Mouse (Mus musculus) forebrain, postnatal 0 days (tissue): ENCODE measurements around the gene Ankrd44. TPM values are rescaled to one million over a fixed set of nuclear protein-coding genes. Genes with fewer than 3 reads are reported as not detected.

Experiments used
- ATAC-seq: fragments of 200-750 bp; cut with Nextera tagmentation; 2 replicates; pipeline ENCODE4 v1.8.0; 2017; ENCODE audit warnings: mild to moderate bottlenecking, moderate library complexity
- DNase-seq: peaks from one replicate; pipeline ENCODE4 v3.0.0-alpha.2; 2015
- H3K27ac ChIP-seq: fragments of 300-500 bp; sonication (generic); 2 replicates; pipeline ENCODE4 v1.5.1; 2014; ENCODE audit warnings: low read depth, mild to moderate bottlenecking, antibody characterized with exemption, low read length, moderate library complexity, mixed read lengths
- H3K27me3 ChIP-seq: fragments of 300-500 bp; sonication (generic); 2 replicates; pipeline ENCODE4 v1.6.1; 2014; ENCODE audit warnings: mild to moderate bottlenecking, low read length, mixed read lengths; ENCODE audit not compliant: insufficient read depth
- H3K36me3 ChIP-seq: fragments of 300-500 bp; sonication (generic); 2 replicates; pipeline ENCODE4 v1.6.1; 2014; ENCODE audit warnings: mild to moderate bottlenecking, moderate library complexity; ENCODE audit not compliant: insufficient read depth
- H3K4me1 ChIP-seq: fragments of 300-500 bp; sonication (generic); 2 replicates; pipeline ENCODE4 v1.6.1; 2014; ENCODE audit warnings: antibody characterized with exemption; ENCODE audit not compliant: insufficient read depth
- H3K4me2 ChIP-seq: fragments of 300-500 bp; sonication (generic); 2 replicates; pipeline ENCODE4 v1.6.1; 2014; ENCODE audit warnings: low read depth, mild to moderate bottlenecking, moderate library complexity
- H3K4me3 ChIP-seq: fragments of 300-500 bp; sonication (generic); 2 replicates; pipeline ENCODE4 v1.5.1; 2014; ENCODE audit warnings: low read depth, low read length, mixed read lengths
- H3K9ac ChIP-seq: fragments of 300-500 bp; sonication (generic); 2 replicates; pipeline ENCODE4 v1.6.1; 2014; ENCODE audit warnings: mild to moderate bottlenecking
- H3K9me3 ChIP-seq: fragments of 300-500 bp; sonication (generic); 2 replicates; pipeline ENCODE4 v1.6.1; 2016; ENCODE audit warnings: low read length
- CTCF ChIP-seq: sonication (generic); IDR thresholded peaks from 2 replicates; pipeline ENCODE4 v1.5.1; 2016; ENCODE audit warnings: antibody characterized with exemption, control low read depth, low read depth
- WGBS: fragments of 180-500 bp; shearing (Covaris S2); extraction: QIAGEN DNeasy Blood & Tissue Kit; methylation state at CpG from one replicate; pipeline ENCODE4 v1.1.7; 2014; 5-methylcytosine and 5-hydroxymethylcytosine counted together
- polyA plus RNA-seq: library from polyadenylated mRNA; unstranded; fragments of >200 nt; fragmentation: Nextera tagmentation; extraction: Ambion mirVana; gene quantifications from 2 replicates; pipeline ENCODE4 v1.2.1, GENCODE M21; 2015
- total RNA-seq: library from RNA; depleted of rRNA; stranded (reverse); fragments of >200 nt; gene quantifications from 2 replicates; pipeline ENCODE4 v1.2.3, GENCODE M21; 2014

The Ankrd44 gene
- total and polyA plus RNA-seq, 2 experiments from 2014 or later = 12.8 to 88.1 TPM

- Histone ChIP-seq H3K4me1 (no peaks in the 10 kb centered on the region), H3K9me3 (no peaks in the 10 kb centered on the region), H3K27ac (no peak overlapping the region), H3K36me3 (no peaks in the 10 kb centered on the region), H3K4me2 (no peak overlapping the region), H3K4me3 (no peak overlapping the region), H3K27me3 (no peaks in the 10 kb centered on the region), H3K9ac (no peak overlapping the region)
- WGBS = 81% methylated on average over 8 of the region's 8 CpGs
- ATAC-seq (no peak), DNase-seq (no peak)
- TF ChIP-seq CTCF = no peak
Measured at GRCm38 (mm10) chr1:54827827-54828226, 98.4 kb downstream of the Ankrd44 start.

DNA sequence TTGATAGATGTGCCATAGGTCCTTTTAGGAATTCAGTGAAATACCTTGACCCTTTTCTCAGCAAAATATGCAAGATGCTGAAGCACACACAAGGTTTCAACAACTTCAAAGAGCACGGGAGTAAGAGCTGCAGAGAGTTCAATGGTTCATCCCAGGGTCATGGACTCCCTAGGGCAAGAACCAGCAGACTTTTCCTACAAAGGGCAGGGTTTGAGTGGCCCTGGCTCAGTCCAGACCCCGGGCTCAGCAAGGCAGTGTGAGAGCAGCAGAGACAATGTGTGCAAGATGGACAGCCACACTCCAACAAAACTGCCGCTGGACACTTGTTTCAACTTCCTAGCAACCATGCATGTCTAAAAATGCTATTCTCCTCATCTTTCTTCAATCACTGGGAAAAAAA is 98.8 kb downstream of the Ankrd44 start:
- no peak overlapping the region for H3K9ac ChIP-seq
- H3K4me2 ChIP-seq = no peak overlapping the region
- DNase-seq (no peak), ATAC-seq (no peak)
- no peak overlapping the region for H3K27ac ChIP-seq
- TF ChIP-seq CTCF = no peak
- H3K4me1 ChIP-seq = no peaks in the 10 kb centered on the region
- no peaks in the 10 kb centered on the region for H3K9me3 ChIP-seq
- H3K36me3 ChIP-seq = no peaks in the 10 kb centered on the region
- H3K27me3 ChIP-seq = no peaks in the 10 kb centered on the region
- WGBS = 78% methylated on average over 3 of the region's 3 CpGs
- H3K4me3 ChIP-seq = no peak overlapping the region

DNA sequence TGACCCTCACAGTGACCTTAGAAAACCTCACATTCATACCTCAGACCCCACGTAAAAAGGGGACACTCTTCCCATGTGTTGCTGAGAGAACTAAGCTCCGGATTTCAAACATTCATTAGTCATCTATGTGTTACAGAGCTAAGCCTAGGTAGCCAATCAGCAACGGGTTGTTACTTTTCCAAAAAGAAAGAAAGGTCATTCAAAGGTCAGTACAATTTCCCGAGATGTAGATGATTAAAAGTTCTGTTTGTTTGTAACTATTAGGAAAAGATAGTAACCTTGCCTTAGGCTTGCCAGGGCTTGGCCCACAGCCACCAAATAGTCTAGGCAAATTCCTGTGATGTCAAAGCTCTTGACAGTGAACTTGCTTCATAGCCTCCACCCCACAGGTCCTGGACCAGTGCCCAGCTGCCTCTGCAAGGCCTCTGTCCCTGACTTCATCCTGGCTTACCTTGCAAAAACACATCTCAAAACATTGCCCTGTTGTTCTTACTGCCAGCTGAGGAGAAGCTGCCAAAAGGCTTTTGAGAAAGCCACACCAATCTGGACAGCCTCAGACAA is 99.7 kb downstream of the Ankrd44 start:
- WGBS = 52% methylated on average over 4 of the region's 4 CpGs
- Histone ChIP-seq H3K9me3 (no peaks in the 10 kb centered on the region), H3K4me2 (no peak overlapping the region), H3K4me3 (no peak overlapping the region), H3K36me3 (no peaks in the 10 kb centered on the region), H3K27me3 (no peaks in the 10 kb centered on the region), H3K27ac (no peak overlapping the region), H3K9ac (no peak overlapping the region), H3K4me1 (no peaks in the 10 kb centered on the region)
- ATAC-seq (no peak), DNase-seq (no peak)
- TF ChIP-seq CTCF = no peak

DNA sequence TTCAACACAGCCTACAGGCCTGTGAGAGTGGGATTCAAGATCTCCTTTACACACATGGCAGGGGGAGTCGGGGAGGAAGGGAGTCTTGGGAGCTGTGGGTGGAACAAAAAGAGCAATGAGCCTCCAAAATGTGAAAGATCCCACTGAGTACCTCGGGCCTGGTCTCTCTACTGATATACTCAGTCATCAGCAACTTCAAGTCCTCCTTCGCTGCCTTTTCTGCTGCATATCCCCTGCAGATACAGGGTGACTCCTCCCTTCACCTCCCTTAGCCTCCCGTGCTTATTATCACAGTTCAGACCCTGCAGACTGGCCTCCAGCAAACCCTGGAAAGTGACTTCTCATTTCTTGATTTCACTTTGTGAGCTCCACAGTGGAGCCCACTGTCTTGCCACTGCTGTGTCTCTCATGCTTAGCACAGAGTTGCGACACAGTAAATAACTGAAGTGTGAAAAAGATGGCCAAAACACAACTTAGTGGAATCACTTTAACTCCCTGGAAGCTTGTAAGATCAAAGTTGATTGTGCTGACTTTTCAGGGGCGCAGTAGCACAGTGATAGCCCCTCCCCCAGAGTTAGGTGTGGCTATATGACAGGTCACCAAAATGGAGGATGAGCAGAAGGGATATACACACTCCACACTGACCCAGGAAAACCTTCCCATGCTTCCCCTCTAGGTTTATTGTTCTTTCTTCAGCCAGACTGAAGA is 100.3 kb downstream of the Ankrd44 start:
- no peak for DNase-seq
- no peak overlapping the region for H3K27ac ChIP-seq
- H3K4me1 ChIP-seq = no peaks in the 10 kb centered on the region
- no peak for ATAC-seq
- no peaks in the 10 kb centered on the region for H3K36me3 ChIP-seq
- no peaks in the 10 kb centered on the region for H3K27me3 ChIP-seq
- H3K4me2 ChIP-seq = no peak overlapping the region
- H3K4me3 ChIP-seq = no peak overlapping the region
- no peak overlapping the region for H3K9ac ChIP-seq
- no peak for TF ChIP-seq CTCF
- WGBS = 83% methylated on average over 6 of the region's 6 CpGs
- H3K9me3 ChIP-seq = no peaks in the 10 kb centered on the region

DNA sequence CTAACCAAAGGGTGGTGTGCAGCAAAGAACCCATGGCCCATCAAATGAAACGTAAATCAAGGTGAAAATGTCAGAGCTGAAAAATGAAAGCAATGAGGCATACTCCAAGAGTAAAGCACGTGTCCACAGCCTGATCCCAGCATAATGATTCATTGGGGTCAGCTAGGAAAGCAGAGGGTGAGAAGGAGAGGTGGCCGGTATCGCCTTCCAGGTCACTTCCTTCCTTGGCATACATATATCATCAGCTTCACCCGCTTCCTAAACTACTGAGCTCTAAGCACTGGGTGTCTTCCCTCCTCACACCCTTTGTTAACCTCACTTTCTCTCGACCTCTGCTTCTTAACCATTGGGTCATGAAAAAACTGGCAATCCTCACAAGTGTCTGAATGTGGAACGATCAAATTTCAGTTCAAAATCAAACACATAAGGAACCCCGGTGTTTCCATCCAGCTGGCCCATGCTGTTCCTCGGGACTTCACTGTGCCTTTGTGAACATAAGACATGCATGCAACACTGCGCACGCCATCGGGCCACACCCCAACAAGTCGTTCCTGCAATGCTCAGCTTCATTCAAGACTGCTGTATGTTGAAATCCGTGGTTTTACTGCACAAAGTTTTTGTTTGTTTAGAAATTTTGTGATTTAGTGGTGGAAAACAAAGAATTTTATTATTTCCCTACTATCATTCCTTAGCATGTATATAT is 101.9 kb downstream of the Ankrd44 start:
- Histone ChIP-seq H3K9ac (no peak overlapping the region), H3K4me3 (no peak overlapping the region), H3K27me3 (no peaks in the 10 kb centered on the region), H3K4me1 (no peaks in the 10 kb centered on the region), H3K36me3 (no peaks in the 10 kb centered on the region), H3K9me3 (no peaks in the 10 kb centered on the region), H3K4me2 (no peak overlapping the region), H3K27ac (no peak overlapping the region)
- WGBS = 85% methylated on average over 14 of the region's 14 CpGs
- TF ChIP-seq CTCF = no peak
- ATAC-seq (no peak), DNase-seq (no peak)

DNA sequence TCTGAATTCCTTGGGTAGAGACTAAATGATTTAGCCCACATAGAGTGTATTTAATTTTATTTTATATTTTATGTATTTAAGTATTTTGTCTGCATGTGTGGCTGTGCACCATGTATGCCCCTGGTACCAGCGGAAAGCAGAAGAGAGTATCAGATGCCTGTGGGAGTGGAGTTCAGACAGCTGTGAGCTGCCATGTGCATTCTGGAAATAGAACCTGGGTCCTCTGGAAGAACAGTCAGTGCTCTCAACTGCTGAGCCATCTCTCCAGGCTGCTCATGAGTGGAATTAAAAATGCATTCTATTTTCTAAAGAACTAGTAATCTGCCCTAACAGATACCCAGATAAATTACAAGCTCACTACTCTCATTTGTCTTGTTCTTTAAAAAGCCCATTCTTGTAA is 104.4 kb downstream of the Ankrd44 start:
- 91% methylated on average over 1 of the region's 1 CpGs for WGBS
- Histone ChIP-seq H3K9me3 (no peaks in the 10 kb centered on the region), H3K4me1 (no peaks in the 10 kb centered on the region), H3K9ac (no peak overlapping the region), H3K4me3 (no peak overlapping the region), H3K36me3 (no peaks in the 10 kb centered on the region), H3K27me3 (no peaks in the 10 kb centered on the region), H3K4me2 (no peak overlapping the region), H3K27ac (no peak overlapping the region)
- DNase-seq = no peak
- no peak for ATAC-seq
- TF ChIP-seq CTCF = no peak

- Histone ChIP-seq H3K27ac (no peak overlapping the region), H3K9me3 (no peaks in the 10 kb centered on the region), H3K36me3 (no peaks in the 10 kb centered on the region), H3K9ac (no peak overlapping the region), H3K27me3 (no peaks in the 10 kb centered on the region), H3K4me1 (no peaks in the 10 kb centered on the region), H3K4me3 (no peak overlapping the region), H3K4me2 (no peak overlapping the region)
- ATAC-seq (no peak), DNase-seq (no peak)
- no peak for TF ChIP-seq CTCF
- WGBS = 70% methylated on average over 9 of the region's 9 CpGs
Measured at GRCm38 (mm10) chr1:54815206-54815855, 110.9 kb downstream of the Ankrd44 start.
